ENCODE assay signal across 8 mouse cellular contexts in the genomic region with DNA sequence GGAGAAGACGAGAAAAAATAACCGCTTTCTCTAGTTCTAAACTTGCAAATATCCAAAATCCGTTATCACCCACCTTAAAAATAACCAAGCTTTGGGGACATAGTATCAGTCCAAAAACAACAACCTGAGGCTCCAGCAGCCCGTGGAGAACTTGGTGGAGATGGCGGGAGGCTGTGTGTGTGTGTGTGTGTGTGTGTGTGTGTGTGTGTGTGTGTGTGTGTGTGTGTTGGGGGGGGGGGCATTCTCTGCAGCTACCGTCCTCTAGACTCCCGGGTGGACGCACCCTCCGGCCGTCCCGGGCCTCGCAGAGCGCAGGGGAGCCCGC. TPM values are rescaled to one million over a fixed set of nuclear protein-coding genes. Genes with fewer than 3 reads are reported as not detected.
DNase-seq lines count a peak whose midpoint lies in the region; ATAC-seq and TF ChIP-seq lines count a peak whose summit lies in the region.

No protein-coding gene starts in this region.

- 6% methylated on average over 14 of the region's 14 CpGs for WGBS in intestine, embryonic 14.5 days

- H3K27ac ChIP-seq in layer of hippocampus, adult 2 months: peak overlapping the region; percentile 79; the same call in 1 of the 2 replicates
- H3K27ac ChIP-seq in cortical plate, adult 2 months (ENCODE audit: insufficient read depth, low read length): no peak overlapping the region
- H3K27ac ChIP-seq in intestine, embryonic 14.5 days (ENCODE audit: low read depth): peak overlapping the region; percentile 51; the same call in 1 of the 2 replicates

- TF ChIP-seq CTCF in layer of hippocampus, adult 2 months (conservative IDR thresholded peaks at IDR 0.05): no peak
- no peak for TF ChIP-seq CTCF in cortical plate, adult 2 months (IDR thresholded peaks at IDR 0.05; ENCODE audit: extremely low read depth, insufficient read depth, low read length)

- ATAC-seq in intestine, embryonic 14.5 days (replicated peaks; ENCODE audit: low FRiP score, low TSS enrichment, low read depth): no peak; the same call in 1 of the 2 replicates

- H3K4me2 ChIP-seq in intestine, embryonic 14.5 days (ENCODE audit: low read length): peak overlapping the region; percentile 55

- H3K4me1 ChIP-seq in cortical plate, adult 2 months (ENCODE audit: control insufficient read depth, insufficient read depth, low read length): no peaks in the 10 kb centered on the region
- peaks cover 8% of the 10 kb centered on the region for H3K4me1 ChIP-seq in intestine, embryonic 14.5 days (replicated peaks; ENCODE audit: control insufficient read depth, insufficient read depth, low read length)

- H3K9me3 ChIP-seq in intestine, embryonic 14.5 days (ENCODE audit: control insufficient read depth, low read length): no peaks in the 10 kb centered on the region

- no peak for DNase-seq in layer of hippocampus, adult 2 months (ENCODE audit: low spot score in 2 of 2)
- no peak for DNase-seq in layer of hippocampus, adult 8-10 months (ENCODE audit: low spot score in 2 of 2)
- DNase-seq in intestine, embryonic 14.5 days (ENCODE audit: low spot score): no peak
- peak; percentile 20 for DNase-seq in naive thymus-derived CD4-positive, alpha-beta T cell, adult 2 months (ENCODE audit: low read depth)
- DNase-seq in gastrocnemius, postnatal 4 days (ENCODE audit: low spot score in 2 of 2): no peak
- no peak for DNase-seq in right cerebral cortex, postnatal 4 days
- no peak for DNase-seq in cerebellum, postnatal 25 days

- no peak for TF ChIP-seq POLR2A in cortical plate, adult 2 months (IDR thresholded peaks at IDR 0.05; ENCODE audit: extremely low read depth, insufficient read depth, low read length)

- no peaks in the 10 kb centered on the region for H3K36me3 ChIP-seq in intestine, embryonic 14.5 days (ENCODE audit: control insufficient read depth, insufficient read depth, low read length)

- H3K9ac ChIP-seq in intestine, embryonic 14.5 days (ENCODE audit: low read length): peak overlapping the region; percentile 65

- H3K27me3 ChIP-seq in intestine, embryonic 14.5 days (replicated peaks; ENCODE audit: control insufficient read depth, insufficient read depth, low read length): no peaks in the 10 kb centered on the region

- H3K4me3 ChIP-seq in layer of hippocampus, adult 2 months: peak overlapping the region; percentile 57
- H3K4me3 ChIP-seq in cortical plate, adult 2 months (ENCODE audit: insufficient read depth, low read length): peak overlapping the region; percentile 43
- peak overlapping the region; percentile 55 for H3K4me3 ChIP-seq in intestine, embryonic 14.5 days (ENCODE audit: low read depth, low read length)

RNA-seq across cellular contexts. Expression of a gene that starts 0.4 kb away (rescaled TPM):
- total RNA-seq in layer of hippocampus, adult 2 months (2021): 10 to 100 TPM; 12.4 to 18.6 TPM
- total RNA-seq in layer of hippocampus, adult 8-10 months (2022): 10 to 100 TPM; 10.4 to 15.9 (median 13.0) TPM
- 37.4 and 46.6 TPM in 2 replicates for polyA plus RNA-seq in cortical plate, adult 2 months (2012; rRNA removed)
- 53.0 and 64.2 TPM in 2 replicates for polyA plus RNA-seq in intestine, embryonic 14.5 days (2014; fragmentation: Nextera tagmentation; extraction: Ambion mirVana)
- 10 to 100 TPM; 39.1 to 39.5 TPM for total RNA-seq in gastrocnemius, postnatal 4 days (2021)
